Mouse (Mus musculus) forebrain, embryonic 15.5 days (tissue): Measurements from ENCODE around the gene Icmt. TPM values are rescaled to one million over a fixed set of nuclear protein-coding genes. Genes with fewer than 3 reads are reported as not detected.

Experiments used
- ATAC-seq: fragments of 200-750 bp; cut with Nextera tagmentation; replicated peaks from 2 replicates; pipeline ENCODE4 v1.8.0; 2017; ENCODE audit warnings: mild to moderate bottlenecking, moderate TSS enrichment, moderate library complexity
- H3K27ac ChIP-seq: fragments of 300-500 bp; sonication (generic); replicated peaks from 2 replicates; pipeline ENCODE4 v1.5.1; 2015; ENCODE audit warnings: mild to moderate bottlenecking, inconsistent platforms
- H3K27me3 ChIP-seq: fragments of 300-500 bp; sonication (generic); 2 replicates; pipeline ENCODE4 v1.6.1; 2015; ENCODE audit warnings: inconsistent platforms
- H3K36me3 ChIP-seq: fragments of 300-500 bp; sonication (generic); 2 replicates; pipeline ENCODE4 v1.6.1; 2015; ENCODE audit warnings: mild to moderate bottlenecking, inconsistent platforms
- H3K4me1 ChIP-seq: fragments of 300-500 bp; sonication (generic); 2 replicates; pipeline ENCODE4 v1.6.1; 2015; ENCODE audit warnings: inconsistent platforms
- H3K4me2 ChIP-seq: fragments of 300-500 bp; sonication (generic); replicated peaks from 2 replicates; pipeline ENCODE4 v1.6.1; 2015; ENCODE audit warnings: mild to moderate bottlenecking, inconsistent platforms
- H3K4me3 ChIP-seq: fragments of 300-500 bp; sonication (generic); 2 replicates; pipeline ENCODE4 v1.5.1; 2015; ENCODE audit warnings: mild to moderate bottlenecking, inconsistent platforms
- H3K9ac ChIP-seq: fragments of 300-500 bp; sonication (generic); replicated peaks from 2 replicates; pipeline ENCODE4 v1.6.1; 2015; ENCODE audit warnings: mild to moderate bottlenecking, inconsistent platforms
- H3K9me3 ChIP-seq: fragments of 300-500 bp; sonication (generic); 2 replicates; pipeline ENCODE4 v1.6.1; 2016; ENCODE audit warnings: inconsistent platforms
- whole genome bisulfite sequencing: fragments of 180-500 bp; shearing (Covaris S2); methylation state at CpG from one replicate; pipeline ENCODE4 v1.1.7; 2015; ENCODE audit warnings: mixed read lengths; 5-methylcytosine and 5-hydroxymethylcytosine counted together
- polyA plus RNA-seq: library from polyadenylated mRNA; unstranded; fragments of >200 nt; fragmentation: Nextera tagmentation; extraction: Ambion mirVana; gene quantifications from 2 replicates; pipeline ENCODE4 v1.2.1, GENCODE M21; 2015

Gene Icmt
- polyA plus RNA-seq, 1 experiment from 2014 or later: 18.6 TPM

DNA sequence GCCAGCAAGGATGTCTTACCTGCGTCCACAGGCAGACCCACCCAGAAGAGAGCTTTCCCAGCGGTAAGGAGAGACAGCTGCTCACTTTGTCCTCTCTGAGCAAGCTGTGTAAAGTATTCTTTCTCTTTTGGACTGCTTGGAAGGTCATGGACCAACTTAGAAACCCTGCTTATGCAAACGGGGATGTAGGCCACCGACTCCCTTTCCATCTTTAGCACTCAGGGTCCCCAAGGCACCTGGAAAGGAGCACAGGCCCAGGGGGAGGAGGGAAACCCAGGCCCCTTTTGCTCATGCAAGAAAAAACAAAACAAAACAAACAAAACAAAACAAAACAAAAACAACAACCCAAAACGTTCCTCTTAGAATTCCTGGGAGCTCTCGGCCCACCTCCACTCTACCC lies 5.5 kb upstream of the Icmt start, which contains the start of gene Hes3:
Hes3 (minus strand) TSS at position 101 of the 400 bp plus-strand sequence.
- Histone ChIP-seq H3K27ac (no peak within 1 kb of the TSS), H3K36me3 (no peaks in the 10 kb centered on the region), H3K4me2 (peak within 1 kb of the TSS; percentile 58), H3K27me3 (peaks cover 84% of the 10 kb centered on the region), H3K4me1 (peaks cover 36% of the 10 kb centered on the region), H3K4me3 (peak within 1 kb of the TSS; percentile 36), H3K9ac (peak within 1 kb of the TSS; percentile 41; the same call in 1 of the 2 replicates), H3K9me3 (no peaks in the 10 kb centered on the region)
- 11% methylated on average over 6 of the region's 6 CpGs for WGBS
- no peak for ATAC-seq

GRCm38 (mm10) chr4:152292102-152292765 lies 4.8 kb upstream of the Icmt start:
- Histone ChIP-seq H3K4me1 (peaks cover 32% of the 10 kb centered on the region), H3K4me3 (no peak overlapping the region), H3K27me3 (peaks cover 78% of the 10 kb centered on the region), H3K9me3 (no peaks in the 10 kb centered on the region), H3K27ac (no peak overlapping the region), H3K9ac (no peak overlapping the region), H3K4me2 (no peak overlapping the region), H3K36me3 (no peaks in the 10 kb centered on the region)
- no peak for ATAC-seq
- WGBS: 2% methylated on average over 12 of the region's 12 CpGs

GRCm38 (mm10) chr4:152294188-152294929 lies 2.7 kb upstream of the Icmt start:
- Histone ChIP-seq H3K27me3 (peaks cover 62% of the 10 kb centered on the region), H3K4me1 (peaks cover 34% of the 10 kb centered on the region), H3K27ac (no peak overlapping the region), H3K4me3 (no peak overlapping the region), H3K9me3 (no peaks in the 10 kb centered on the region), H3K36me3 (no peaks in the 10 kb centered on the region), H3K4me2 (no peak overlapping the region), H3K9ac (no peak overlapping the region)
- WGBS: 61% methylated on average over 10 of the region's 10 CpGs
- no peak for ATAC-seq

- WGBS: 65% methylated on average over 4 of the region's 4 CpGs
- no peak overlapping the region for H3K4me3 ChIP-seq
- no peak overlapping the region for H3K27ac ChIP-seq
- no peak for ATAC-seq
- peaks cover 49% of the 10 kb centered on the region for H3K27me3 ChIP-seq
- H3K4me1 ChIP-seq: peaks cover 26% of the 10 kb centered on the region
- H3K9me3 ChIP-seq: no peaks in the 10 kb centered on the region
- peaks cover 12% of the 10 kb centered on the region for H3K36me3 ChIP-seq
- H3K9ac ChIP-seq: no peak overlapping the region
- no peak overlapping the region for H3K4me2 ChIP-seq
These were observed 1.1 kb upstream of the Icmt start for GRCm38 (mm10) chr4:152295916-152296315.

DNA sequence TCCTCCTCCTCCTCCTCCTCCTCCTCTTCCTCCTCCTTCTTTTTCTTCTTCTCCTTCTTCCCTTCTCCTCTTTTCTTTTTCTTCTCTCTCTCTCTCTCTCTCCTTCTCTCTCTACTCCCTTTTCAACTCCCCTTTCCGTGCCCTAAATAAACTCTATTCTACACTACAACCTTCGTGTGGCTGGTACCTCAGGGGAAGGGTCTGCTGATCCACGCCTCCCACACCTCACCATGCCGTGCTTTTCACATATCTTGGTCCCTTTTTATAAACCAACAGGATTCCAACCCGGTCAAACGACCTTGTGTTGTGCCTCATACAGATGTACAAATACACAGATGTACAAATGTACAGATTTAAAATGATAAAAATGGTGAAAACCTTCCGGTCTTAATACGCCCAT lies 656 bp upstream of the Icmt start:
- Histone ChIP-seq H3K36me3 (peaks cover 16% of the 10 kb centered on the region), H3K27me3 (peaks cover 44% of the 10 kb centered on the region), H3K4me1 (peaks cover 24% of the 10 kb centered on the region), H3K27ac (no peak overlapping the region), H3K9ac (no peak overlapping the region; the same call in 1 of the 2 replicates), H3K4me3 (peak overlapping the region; percentile 88), H3K9me3 (no peaks in the 10 kb centered on the region), H3K4me2 (peak overlapping the region; percentile 88)
- no peak for ATAC-seq
- 21% methylated on average over 8 of the region's 8 CpGs for WGBS

GRCm38 (mm10) chr4:152298836-152299235 lies 1.8 kb downstream of the Icmt start:
- Histone ChIP-seq H3K27ac (no peak overlapping the region), H3K9me3 (no peaks in the 10 kb centered on the region), H3K27me3 (peaks cover 19% of the 10 kb centered on the region), H3K4me1 (peaks cover 24% of the 10 kb centered on the region), H3K4me3 (no peak overlapping the region), H3K36me3 (peaks cover 28% of the 10 kb centered on the region), H3K4me2 (peak overlapping the region; percentile 88; the same call in 1 of the 2 replicates), H3K9ac (0 out of 2 replicates have a peak overlapping the region, but pooled peaks have one; percentile 31)
- no peak for ATAC-seq
- WGBS: 86% methylated on average over 14 of the region's 14 CpGs

DNA sequence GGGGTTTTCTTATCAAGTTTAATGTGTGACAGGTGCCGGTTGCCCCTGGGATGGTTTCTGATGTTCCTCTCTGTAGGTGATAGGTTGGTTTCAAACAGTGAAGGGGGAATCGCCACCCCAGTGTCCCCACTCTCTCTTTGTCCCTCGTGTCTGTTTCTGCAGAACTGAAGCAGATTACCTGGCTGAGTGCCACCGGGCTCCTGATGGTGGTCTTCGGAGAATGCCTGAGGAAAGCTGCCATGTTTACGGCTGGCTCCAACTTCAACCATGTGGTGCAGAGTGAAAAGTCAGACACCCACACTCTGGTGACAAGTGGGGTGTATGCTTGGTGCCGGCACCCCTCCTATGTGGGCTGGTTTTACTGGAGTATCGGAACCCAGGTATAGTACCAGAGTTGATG lies 3.3 kb downstream of the Icmt start:
- Histone ChIP-seq H3K27ac (no peak overlapping the region), H3K36me3 (peaks cover 37% of the 10 kb centered on the region), H3K4me1 (peaks cover 24% of the 10 kb centered on the region), H3K4me2 (no peak overlapping the region), H3K27me3 (peaks cover 6% of the 10 kb centered on the region), H3K4me3 (no peak overlapping the region), H3K9ac (no peak overlapping the region), H3K9me3 (no peaks in the 10 kb centered on the region)
- ATAC-seq: no peak
- 76% methylated on average over 8 of the region's 8 CpGs for WGBS

- Histone ChIP-seq H3K4me2 (no peak overlapping the region), H3K9ac (no peak overlapping the region), H3K36me3 (peaks cover 38% of the 10 kb centered on the region), H3K4me3 (no peak overlapping the region), H3K27me3 (no peaks in the 10 kb centered on the region), H3K9me3 (no peaks in the 10 kb centered on the region), H3K27ac (no peak overlapping the region), H3K4me1 (peaks cover 18% of the 10 kb centered on the region)
- WGBS: 74% methylated on average over 11 of the region's 11 CpGs
- no peak for ATAC-seq
These were observed 5.0 kb downstream of the Icmt start for GRCm38 (mm10) chr4:152302012-152302411.

DNA sequence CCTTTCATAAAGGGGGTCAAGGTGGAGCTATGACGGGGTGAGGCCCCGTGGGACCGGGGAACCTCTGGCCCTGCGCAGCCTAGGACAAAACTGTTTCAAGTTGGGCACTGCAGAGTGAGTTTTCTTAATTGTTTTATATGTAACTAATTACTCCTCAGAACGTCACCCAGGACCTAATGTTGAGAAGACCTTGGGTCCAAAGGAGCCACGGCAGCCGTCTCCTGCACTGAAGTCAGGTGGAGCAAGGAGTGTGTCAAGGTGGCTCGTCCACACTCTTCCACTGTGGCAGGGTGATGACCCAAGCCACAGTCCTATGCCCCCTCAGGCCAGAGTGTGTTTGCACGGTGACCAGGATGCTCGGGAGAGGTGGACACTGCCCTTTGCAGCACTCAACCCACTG lies 6.1 kb downstream of the Icmt start:
- Histone ChIP-seq H3K4me2 (no peak overlapping the region), H3K27ac (no peak overlapping the region), H3K27me3 (no peaks in the 10 kb centered on the region), H3K4me3 (no peak overlapping the region), H3K9me3 (no peaks in the 10 kb centered on the region), H3K9ac (no peak overlapping the region), H3K36me3 (peaks cover 38% of the 10 kb centered on the region), H3K4me1 (peaks cover 13% of the 10 kb centered on the region)
- ATAC-seq: no peak
- 93% methylated on average over 10 of the region's 10 CpGs for WGBS

DNA sequence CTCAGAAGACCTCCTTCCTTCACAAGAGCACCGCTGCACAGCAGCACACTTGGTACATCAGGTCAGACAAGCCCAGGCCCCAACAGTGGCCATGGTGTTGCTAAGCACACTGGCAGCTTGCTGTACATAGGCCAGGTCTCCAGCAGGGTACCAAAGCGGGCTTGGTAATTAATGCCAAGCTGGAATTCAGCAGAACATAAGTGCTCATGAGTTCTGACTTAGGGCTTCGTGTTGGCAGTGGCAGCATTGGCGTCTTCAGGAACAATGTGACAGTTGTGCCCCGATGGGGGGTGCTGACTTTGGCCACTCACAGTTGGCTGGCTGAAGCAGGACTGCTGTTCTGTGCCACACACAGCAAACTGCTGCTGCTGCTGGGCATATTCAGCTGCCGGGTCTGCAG lies 7.7 kb downstream of the Icmt start:
- ATAC-seq: no peak
- 87% methylated on average over 6 of the region's 6 CpGs for WGBS
- Histone ChIP-seq H3K4me3 (no peak overlapping the region), H3K4me1 (peaks cover 5% of the 10 kb centered on the region; the same call in 1 of the 2 replicates), H3K9ac (no peak overlapping the region), H3K9me3 (no peaks in the 10 kb centered on the region), H3K4me2 (no peak overlapping the region), H3K27me3 (no peaks in the 10 kb centered on the region), H3K36me3 (peaks cover 36% of the 10 kb centered on the region), H3K27ac (no peak overlapping the region)

GRCm38 (mm10) chr4:152305991-152306390 lies 9.0 kb downstream of the Icmt start:
- no peaks in the 10 kb centered on the region for H3K4me1 ChIP-seq
- WGBS: 78% methylated on average over 6 of the region's 6 CpGs
- H3K27ac ChIP-seq: no peak overlapping the region
- no peak overlapping the region for H3K9ac ChIP-seq
- no peak for ATAC-seq
- H3K27me3 ChIP-seq: peaks cover under 1% of the 10 kb centered on the region
- H3K36me3 ChIP-seq: peaks cover 25% of the 10 kb centered on the region
- H3K9me3 ChIP-seq: no peaks in the 10 kb centered on the region
- no peak overlapping the region for H3K4me3 ChIP-seq
- H3K4me2 ChIP-seq: no peak overlapping the region

GRCm38 (mm10) chr4:152307542-152307941 lies 10.5 kb downstream of the Icmt start:
- 85% methylated on average over 9 of the region's 9 CpGs for WGBS
- H3K4me1 ChIP-seq: peaks cover under 1% of the 10 kb centered on the region; the same call in 1 of the 2 replicates
- H3K4me3 ChIP-seq: no peak overlapping the region
- no peaks in the 10 kb centered on the region for H3K9me3 ChIP-seq
- no peak overlapping the region for H3K9ac ChIP-seq
- peaks cover 22% of the 10 kb centered on the region for H3K36me3 ChIP-seq
- ATAC-seq: no peak
- peaks cover 16% of the 10 kb centered on the region for H3K27me3 ChIP-seq
- H3K4me2 ChIP-seq: no peak overlapping the region
- no peak overlapping the region for H3K27ac ChIP-seq
